In the genomic region with DNA sequence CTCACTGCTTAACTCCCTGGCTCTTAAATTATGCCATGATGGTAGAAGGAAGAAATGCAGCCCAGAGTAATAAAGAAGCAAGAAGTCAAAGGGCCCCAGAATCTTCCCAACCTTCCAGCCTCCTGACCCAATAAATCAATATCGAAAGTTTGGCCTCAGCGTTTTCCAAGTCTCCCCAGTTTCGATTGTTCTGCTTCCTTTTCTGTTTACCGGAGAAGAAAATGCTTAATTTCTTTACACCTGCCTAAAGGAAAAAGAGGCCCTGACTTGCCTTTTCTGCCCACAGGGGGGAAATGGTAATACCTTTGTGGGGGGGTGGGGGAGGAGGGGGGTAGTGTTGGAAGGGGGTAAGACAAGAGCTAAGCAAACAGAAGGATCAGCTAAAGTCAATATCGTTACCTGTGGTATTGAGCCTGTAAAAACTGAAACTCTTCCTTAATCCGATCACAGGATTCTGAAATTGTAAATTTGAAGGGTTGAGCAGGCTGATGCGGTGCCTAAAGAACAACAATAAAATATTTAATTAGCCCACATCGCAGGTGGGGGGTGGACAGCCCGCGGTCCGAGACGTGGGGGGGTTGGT, we compare ENCODE assay signal across 8 mouse cellular contexts. TPM values are rescaled to one million over a fixed set of nuclear protein-coding genes. Genes with fewer than 3 reads are reported as not detected.
DNase-seq lines count a peak whose midpoint lies in the region; ATAC-seq and TF ChIP-seq lines count a peak whose summit lies in the region.

No protein-coding gene starts in this region.

- H3K9me3 ChIP-seq in intestine, postnatal 0 days (ENCODE audit: control insufficient read depth) = no peaks in the 10 kb centered on the region
- H3K9me3 ChIP-seq in neural tube, embryonic 14.5 days (ENCODE audit: control insufficient read depth, low read length) = no peaks in the 10 kb centered on the region

- no peaks in the 10 kb centered on the region for H3K27me3 ChIP-seq in testis, adult 2 months (ENCODE audit: control insufficient read depth, insufficient read depth, low read length)
- no peaks in the 10 kb centered on the region for H3K27me3 ChIP-seq in intestine, postnatal 0 days (replicated peaks; ENCODE audit: control insufficient read depth, insufficient read depth, low read length)
- no peaks in the 10 kb centered on the region for H3K27me3 ChIP-seq in neural tube, embryonic 14.5 days (ENCODE audit: control insufficient read depth, insufficient read depth, low read length)

- TF ChIP-seq CTCF in testis, adult 2 months (IDR thresholded peaks at IDR 0.05; ENCODE audit: control insufficient read depth, insufficient read depth, insufficient replicate concordance, low read depth, low read length) = no peak
- no peak for TF ChIP-seq CTCF in intestine, postnatal 0 days (IDR thresholded peaks at IDR 0.05; ENCODE audit: low read depth)

- 1% methylated on average over 12 of the region's 12 CpGs for WGBS in intestine, postnatal 0 days
- WGBS in neural tube, embryonic 14.5 days = 0% methylated on average over 12 of the region's 12 CpGs

- no peak for ATAC-seq in intestine, postnatal 0 days
- ATAC-seq in neural tube, embryonic 14.5 days (ENCODE audit: low read depth) = no peak

- peak; percentile 19 for DNase-seq in adrenal gland, adult 2 months
- DNase-seq in adrenal gland, postnatal 4 days (ENCODE audit: low spot score in 2 of 2) = no peak
- DNase-seq in testis, postnatal 14 days (ENCODE audit: low spot score) = no peak
- DNase-seq in spleen, postnatal 4 days (ENCODE audit: low spot score in 2 of 2) = no peak
- no peak for DNase-seq in testis, postnatal 10 days (ENCODE audit: low spot score)

- H3K27ac ChIP-seq in testis, adult 2 months (ENCODE audit: control insufficient read depth, insufficient read depth, low read depth, low read length) = no peak overlapping the region
- peak overlapping the region; percentile 98 for H3K27ac ChIP-seq in intestine, postnatal 0 days (ENCODE audit: low read depth, low read length)
- H3K27ac ChIP-seq in neural tube, embryonic 14.5 days (ENCODE audit: low read depth, low read length) = peak overlapping the region; percentile 93

- no peak for TF ChIP-seq POLR2A in testis, adult 2 months (IDR thresholded peaks at IDR 0.05; ENCODE audit: control insufficient read depth, low read depth, low read length)

- no peaks in the 10 kb centered on the region for H3K36me3 ChIP-seq in testis, adult 2 months (ENCODE audit: control insufficient read depth, insufficient read depth, low read length)
- peaks cover 13% of the 10 kb centered on the region for H3K36me3 ChIP-seq in intestine, postnatal 0 days (ENCODE audit: control insufficient read depth, insufficient read depth)
- no peaks in the 10 kb centered on the region for H3K36me3 ChIP-seq in neural tube, embryonic 14.5 days (ENCODE audit: control insufficient read depth, insufficient read depth, low read length)

- peak overlapping the region; percentile 97 for H3K4me3 ChIP-seq in testis, adult 2 months (ENCODE audit: control insufficient read depth, low read depth, low read length)
- H3K4me3 ChIP-seq in intestine, postnatal 0 days (ENCODE audit: low read depth, low read length) = peak overlapping the region; percentile 88
- peak overlapping the region; percentile 91 for H3K4me3 ChIP-seq in neural tube, embryonic 14.5 days (ENCODE audit: low read depth, low read length)

- peak overlapping the region; percentile 64 for H3K4me2 ChIP-seq in intestine, postnatal 0 days (replicated peaks; ENCODE audit: low read depth)
- peak overlapping the region; percentile 58 for H3K4me2 ChIP-seq in neural tube, embryonic 14.5 days (ENCODE audit: low read depth, low read length)

- peaks cover 12% of the 10 kb centered on the region for H3K4me1 ChIP-seq in testis, adult 2 months (ENCODE audit: control insufficient read depth, insufficient read depth, low read length)
- 0 out of 2 replicates have a peak, but pooled peaks cover 4% of the 10 kb centered on the region for H3K4me1 ChIP-seq in intestine, postnatal 0 days (replicated peaks; ENCODE audit: control insufficient read depth, insufficient read depth, low read length)
- peaks cover 19% of the 10 kb centered on the region for H3K4me1 ChIP-seq in neural tube, embryonic 14.5 days (ENCODE audit: control insufficient read depth, insufficient read depth, low read length)

- H3K9ac ChIP-seq in intestine, postnatal 0 days (ENCODE audit: low read depth, low read length) = peak overlapping the region; percentile 96
- H3K9ac ChIP-seq in neural tube, embryonic 14.5 days (replicated peaks; ENCODE audit: low read depth, low read length) = peak overlapping the region; percentile 88

RNA-seq across cellular contexts. Expression of gene Tle4, which starts 1.4 kb away (rescaled TPM):
- total RNA-seq in adrenal gland, adult 2 months (2021) = 10 to 100 TPM in 1 of 2 experiments, 1 to 10 TPM in 1; 7.8 to 11.2 TPM
- 5.2 and 6.0 TPM in 2 replicates for polyA plus RNA-seq in adrenal gland, adult 2 months (2012; rRNA removed)
- 10 to 100 TPM; 15.6 to 18.5 TPM for total RNA-seq in adrenal gland, postnatal 4 days (2021)
- polyA plus RNA-seq in testis, adult 2 months (2012; rRNA removed) = 3.3 and 4.3 TPM in 2 replicates
- polyA plus RNA-seq in intestine, postnatal 0 days (2015; fragmentation: Nextera tagmentation; extraction: Ambion mirVana) = 18.5 and 18.9 TPM in 2 replicates
- 27.0 and 28.4 TPM in 2 replicates for polyA plus RNA-seq in neural tube, embryonic 14.5 days (2014; fragmentation: Nextera tagmentation; extraction: Ambion mirVana)
